Mouse (Mus musculus) frontal cortex, postnatal 14 days (tissue): ENCODE measurements around the gene Fgf15.

Experiments used
- DNase-seq, 2 experiments: peaks; one replicate each; pipeline ENCODE4 v3.0.0; 2022; ENCODE audit warnings: low spot score in 2 of 2

The Fgf15 gene

GRCm38 (mm10) chr7:144931778-144932177 is 35.4 kb downstream of the Fgf15 start:
- DNase-seq = no peak

GRCm38 (mm10) chr7:144932389-144932937 is 36.1 kb downstream of the Fgf15 start:
- DNase-seq = no peak

- DNase-seq = no peak
These were observed 37.0 kb downstream of the Fgf15 start for GRCm38 (mm10) chr7:144933336-144933735.

GRCm38 (mm10) chr7:144933796-144934195 is 37.5 kb downstream of the Fgf15 start:
- DNase-seq = no peak

GRCm38 (mm10) chr7:144934901-144935300 is 38.6 kb downstream of the Fgf15 start:
- DNase-seq = no peak

GRCm38 (mm10) chr7:144935563-144935962 is 39.2 kb downstream of the Fgf15 start:
- DNase-seq = peak in 1 of 2 experiments; percentile 40

- DNase-seq = no peak
These were observed 40.1 kb downstream of the Fgf15 start for GRCm38 (mm10) chr7:144936311-144936880.

GRCm38 (mm10) chr7:144937490-144937889 is 41.2 kb downstream of the Fgf15 start:
- peak; percentile 68 to 89 for DNase-seq

GRCm38 (mm10) chr7:144937899-144938517 is 41.7 kb downstream of the Fgf15 start:
- DNase-seq = no peak

- no peak for DNase-seq
These were observed 42.5 kb downstream of the Fgf15 start for GRCm38 (mm10) chr7:144938661-144939343.

- peak; percentile 55 for DNase-seq
These were observed 43.1 kb downstream of the Fgf15 start, which contains the start of gene Ccnd1 for GRCm38 (mm10) chr7:144939344-144940002. TSS of gene Ccnd1 (minus strand) at chr7:144939925.

- DNase-seq = no peak
These were observed 43.8 kb downstream of the Fgf15 start for GRCm38 (mm10) chr7:144940003-144940571.

GRCm38 (mm10) chr7:144940585-144940984 is 44.3 kb downstream of the Fgf15 start:
- DNase-seq = no peak

- peak; percentile 75 to 83 for DNase-seq
These were observed 45.0 kb downstream of the Fgf15 start for GRCm38 (mm10) chr7:144941242-144941831.

- DNase-seq = no peak
These were observed 45.9 kb downstream of the Fgf15 start for GRCm38 (mm10) chr7:144942071-144942743.

GRCm38 (mm10) chr7:144942744-144943135 is 46.4 kb downstream of the Fgf15 start:
- DNase-seq = no peak

- peak in 1 of 2 experiments; percentile 60 for DNase-seq
These were observed 46.9 kb downstream of the Fgf15 start for GRCm38 (mm10) chr7:144943254-144943653.
